Mouse (Mus musculus): ENCODE measurements around the gene Kdm2b.

The Kdm2b gene

DNA sequence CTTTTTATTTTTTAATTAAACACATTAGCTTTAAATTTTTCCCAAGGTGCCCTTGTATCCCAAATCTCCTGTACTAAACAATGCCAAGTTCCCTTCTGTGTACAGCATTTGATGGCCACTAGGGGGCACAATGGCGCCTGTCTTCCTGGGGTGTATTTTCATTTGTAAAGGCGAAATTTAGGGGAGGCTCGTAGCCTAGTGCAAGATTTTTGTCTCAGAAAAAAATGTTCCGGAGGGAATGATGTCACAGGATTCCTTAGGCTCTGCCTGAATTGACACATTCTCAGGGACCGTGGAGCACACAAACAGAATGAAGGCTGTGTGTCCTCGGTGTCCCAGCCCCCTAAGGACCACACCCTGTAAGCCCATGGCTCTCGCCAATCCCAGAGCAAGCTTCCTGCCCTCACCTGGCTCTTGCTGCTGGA, 64.1 kb downstream of the Kdm2b start:
- peak; percentile 64 to 68 for DNase-seq

DNA sequence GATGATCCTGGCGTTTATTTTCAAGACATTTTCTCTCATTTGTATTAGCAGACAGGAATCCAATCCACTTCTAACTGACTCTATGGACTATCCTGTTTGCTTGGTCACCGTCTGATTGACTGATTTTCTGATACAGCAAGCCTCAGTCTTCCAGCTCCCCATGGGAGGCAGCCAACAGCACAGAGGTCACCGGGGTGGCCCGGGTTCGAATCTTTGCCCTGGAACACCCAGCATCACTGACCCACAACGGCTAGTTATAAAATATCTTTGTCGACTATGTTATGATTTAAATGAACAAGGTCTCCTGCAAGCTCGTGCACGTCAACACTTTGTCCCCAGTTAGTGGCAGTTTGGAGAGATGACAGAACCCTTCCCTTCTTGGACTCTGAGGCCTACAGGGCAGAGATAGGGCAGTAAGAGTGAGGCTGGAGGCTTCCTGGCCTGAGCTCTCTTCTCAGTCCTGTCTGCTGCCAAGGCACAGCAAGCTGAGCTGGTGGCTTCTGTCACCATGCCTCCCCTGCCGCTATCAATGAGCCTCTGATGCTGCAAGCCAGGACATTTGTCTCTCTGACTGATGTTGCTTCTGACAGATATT, 65.7 kb downstream of the Kdm2b start:
- DNase-seq, result no peak

DNA sequence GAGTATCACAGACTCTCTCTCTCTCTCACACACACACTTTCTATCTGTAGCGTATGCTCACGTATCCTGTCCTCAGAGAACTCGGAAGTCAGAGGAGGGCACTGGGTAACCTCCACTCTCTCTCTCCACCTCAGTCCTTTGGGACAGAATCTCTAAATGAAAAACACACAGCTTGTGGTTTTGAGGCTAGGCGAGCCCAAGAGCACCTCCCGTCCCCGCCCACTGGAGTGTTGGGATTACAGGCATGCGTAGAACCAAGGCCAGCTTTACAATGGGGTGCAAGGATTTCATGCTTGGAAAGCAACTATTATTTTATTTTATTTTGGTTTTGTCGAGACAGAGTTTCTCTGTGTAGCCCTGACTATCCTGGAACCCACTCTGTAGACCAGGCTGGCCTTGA, 67.7 kb downstream of the Kdm2b start:
- no peak for DNase-seq

DNA sequence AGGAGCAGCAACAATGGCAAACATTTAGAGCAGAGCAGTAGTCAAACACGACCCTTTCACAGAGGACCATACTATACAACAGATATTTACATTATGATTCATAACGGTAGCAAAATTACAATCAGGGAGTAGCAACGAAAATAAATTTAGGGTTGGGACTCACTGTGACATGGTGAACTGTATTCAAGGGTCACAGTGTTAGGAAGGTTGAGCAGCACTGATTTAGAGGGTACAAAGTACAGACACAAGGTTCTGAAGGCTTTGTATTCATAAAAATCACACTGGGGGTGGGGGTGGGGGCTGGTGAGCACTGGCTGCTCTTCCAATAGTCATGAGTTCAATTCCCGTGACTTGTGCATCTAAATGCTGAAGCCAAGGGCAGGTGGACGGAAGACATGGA, 69.1 kb downstream of the Kdm2b start:
- no peak for DNase-seq

DNA sequence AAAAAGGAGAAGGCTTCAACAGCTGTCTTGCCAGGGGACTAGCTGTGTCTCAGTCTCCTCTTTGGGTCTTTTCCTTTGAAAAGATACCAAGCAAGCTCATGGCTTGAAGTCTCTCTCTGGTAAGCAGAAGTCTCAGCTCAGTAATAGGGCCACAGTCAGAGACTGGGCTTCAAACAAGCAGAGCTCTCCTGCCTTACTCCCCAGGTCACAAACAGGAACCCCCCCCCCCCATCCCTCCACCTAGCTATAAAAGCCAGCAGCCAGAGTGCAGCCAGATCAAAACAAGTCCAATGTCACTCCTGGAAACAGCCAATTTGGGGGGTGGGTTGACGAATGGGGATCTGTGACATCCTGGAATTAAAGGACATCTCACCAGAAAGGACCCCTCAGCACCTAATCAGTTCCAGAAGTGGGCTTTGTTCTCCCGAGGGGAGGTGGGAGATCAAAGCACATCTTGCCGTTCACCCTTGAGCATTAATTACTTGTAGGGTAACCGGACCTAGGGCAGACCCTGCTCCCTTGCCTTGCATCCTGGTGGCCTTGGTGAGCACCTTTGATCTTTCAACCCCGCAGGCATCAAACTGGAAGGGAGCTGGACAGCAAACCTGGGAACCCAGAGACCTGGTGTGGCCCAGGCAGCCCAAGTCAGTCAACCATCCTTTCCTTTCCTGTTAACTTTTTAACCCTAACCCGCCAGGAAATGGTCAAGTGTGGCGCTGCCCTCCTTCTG, 71.5 kb downstream of the Kdm2b start:
- DNase-seq, result no peak

DNA sequence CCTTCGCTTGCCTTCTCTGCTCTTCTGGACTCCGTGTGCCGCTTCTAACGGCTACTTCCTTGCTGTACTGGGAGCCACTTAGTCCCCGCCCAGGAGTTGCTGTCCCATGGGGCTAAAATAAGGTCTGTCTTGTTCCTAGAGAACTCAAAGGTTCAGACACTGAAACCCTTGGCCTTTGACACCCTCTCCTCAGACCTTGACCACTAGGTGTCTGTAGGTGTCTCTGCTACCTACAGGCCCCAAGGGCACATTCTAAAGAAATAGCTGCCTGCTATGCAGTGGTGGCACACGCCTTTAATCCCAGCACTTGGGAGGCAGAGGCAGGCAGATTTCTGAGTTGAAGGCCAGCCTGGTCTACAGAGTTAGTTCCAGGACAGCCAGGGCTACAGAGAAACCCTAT, 73.5 kb downstream of the Kdm2b start:
- no peak for DNase-seq

DNA sequence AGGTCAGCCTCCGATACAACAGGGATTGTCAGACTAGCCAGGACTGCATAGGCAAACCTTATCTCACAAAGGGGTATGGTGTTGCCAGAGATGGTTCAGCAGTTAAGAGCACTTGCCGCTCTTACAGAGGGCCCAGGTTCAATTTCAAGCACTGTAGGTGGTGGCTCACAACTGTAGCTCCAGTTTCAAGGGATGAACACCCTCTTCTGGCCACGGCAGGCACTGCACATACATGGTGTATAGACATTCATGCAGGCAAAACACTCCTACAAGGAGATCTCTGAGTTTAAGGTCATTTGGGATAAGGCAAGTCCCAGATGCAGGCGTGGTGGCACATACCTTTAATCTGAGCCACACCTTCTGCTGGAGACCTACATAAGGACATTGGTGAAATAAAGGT, 76.8 kb downstream of the Kdm2b start:
- DNase-seq, result no peak

DNA sequence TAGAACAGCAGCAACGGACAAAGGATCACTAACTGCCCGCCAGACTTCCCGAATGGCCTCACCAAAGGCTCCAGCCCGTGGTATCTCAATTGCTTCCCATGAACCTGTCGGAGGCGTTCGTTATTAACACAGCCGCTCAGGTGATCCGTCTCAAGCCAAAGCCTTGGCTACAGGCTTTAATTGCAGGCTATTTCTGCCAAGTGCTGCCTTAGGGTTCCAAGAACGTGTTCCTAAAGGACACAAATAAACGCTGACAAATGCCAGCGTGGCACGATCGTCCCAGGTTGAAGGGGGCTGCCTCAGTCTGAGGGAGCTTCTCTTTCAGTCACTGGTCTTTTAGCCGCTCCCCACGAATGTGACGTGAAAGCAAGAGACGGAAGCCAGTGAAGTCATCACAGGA, 80.1 kb downstream of the Kdm2b start:
- DNase-seq, result no peak

DNA sequence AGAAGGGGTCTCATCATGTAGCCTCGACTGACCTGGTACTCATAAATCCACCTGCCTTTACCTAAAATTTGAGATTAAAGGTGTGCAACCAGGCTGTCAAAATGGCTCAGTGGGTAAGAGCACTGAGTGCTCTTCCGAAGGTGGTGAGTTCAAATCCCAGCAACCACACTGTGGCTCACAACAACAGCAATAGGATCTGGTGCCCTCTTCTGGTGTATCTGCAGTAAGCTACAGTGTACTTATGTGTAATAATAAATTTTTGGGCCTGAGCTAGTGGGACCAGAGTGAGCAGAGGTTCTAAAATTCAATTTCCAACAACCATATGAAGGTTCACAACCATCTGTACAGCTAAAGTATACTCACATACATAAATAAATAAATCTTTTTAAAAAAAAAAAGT, 81.6 kb downstream of the Kdm2b start:
- DNase-seq, result no peak

DNA sequence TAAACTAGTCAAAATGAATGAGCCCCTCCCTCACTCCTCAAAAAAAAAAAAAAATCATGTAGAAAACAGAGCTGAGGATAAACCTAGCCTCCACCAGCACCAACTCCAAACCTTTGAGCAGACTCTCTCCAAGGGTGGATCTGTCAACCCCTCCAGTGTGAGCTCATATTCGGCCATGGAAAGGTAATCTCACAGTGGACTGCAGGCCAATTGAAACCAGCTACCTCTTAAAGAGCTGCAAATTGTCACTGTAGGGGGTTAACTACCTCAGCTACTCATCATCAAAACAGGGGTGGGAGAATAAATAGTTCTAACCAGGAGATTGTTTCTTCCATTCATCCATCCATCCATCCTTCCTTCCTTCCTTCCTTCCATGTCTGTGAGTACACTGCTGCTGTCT, 82.4 kb downstream of the Kdm2b start:
- no peak for DNase-seq

DNA sequence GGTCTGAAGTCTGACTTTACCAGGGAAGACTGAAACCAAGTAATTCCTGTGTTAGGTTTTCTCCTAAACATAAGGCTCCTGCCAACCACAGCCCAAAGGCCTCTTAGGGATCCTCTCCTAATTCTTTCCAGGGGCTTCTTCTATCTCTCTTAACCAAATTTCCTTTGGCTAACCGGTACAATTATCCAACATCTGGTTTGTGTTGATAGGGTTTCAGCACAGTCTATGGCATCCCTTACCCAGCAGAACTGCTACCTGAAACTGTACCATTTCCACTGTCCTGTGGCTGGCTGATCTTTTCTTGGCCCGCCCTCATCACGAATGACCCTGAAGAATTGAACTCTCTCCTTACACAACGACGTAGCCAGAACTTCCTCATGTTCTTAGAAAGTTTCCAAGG, 86.5 kb downstream of the Kdm2b start:
- DNase-seq, result no peak

DNA sequence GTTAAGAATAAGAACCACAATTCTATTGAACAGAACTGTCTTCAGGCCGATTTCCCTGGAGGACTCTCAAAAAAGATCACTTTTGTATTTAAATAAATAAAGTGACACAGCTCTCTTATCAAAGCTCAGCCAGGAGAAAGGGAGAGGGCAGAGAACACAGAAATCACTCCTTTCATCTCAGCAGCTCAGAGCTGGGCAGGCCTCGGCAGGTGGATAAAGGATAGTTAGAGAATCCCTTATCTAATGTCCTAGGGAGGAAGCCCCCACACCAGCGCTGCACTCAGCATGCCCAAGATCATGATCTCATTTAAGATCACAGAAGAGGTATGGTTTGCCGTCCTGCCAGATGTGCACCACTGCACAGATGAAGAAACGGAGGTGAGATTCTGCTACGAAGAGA, 87.4 kb downstream of the Kdm2b start:
- no peak for DNase-seq

DNA sequence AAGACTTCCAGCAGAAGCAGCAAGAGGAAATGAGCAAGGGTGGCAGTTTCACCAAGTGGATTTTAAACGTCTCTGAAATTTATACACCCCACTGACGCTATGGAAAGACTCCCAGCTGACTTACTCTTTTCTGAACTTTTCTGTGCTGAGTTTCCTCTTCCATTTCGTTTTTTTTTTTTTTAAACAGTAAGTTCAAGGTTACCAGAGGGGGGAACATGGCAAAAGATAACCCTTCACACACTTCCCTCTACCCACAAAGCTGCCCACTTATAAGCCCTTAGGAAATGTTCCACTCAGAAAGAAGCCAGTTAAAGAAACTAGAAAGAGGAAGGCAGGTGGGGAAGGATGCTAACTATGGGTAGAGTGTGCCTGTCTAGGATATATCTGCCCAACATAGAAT, 88.0 kb downstream of the Kdm2b start:
- DNase-seq, result no peak

DNA sequence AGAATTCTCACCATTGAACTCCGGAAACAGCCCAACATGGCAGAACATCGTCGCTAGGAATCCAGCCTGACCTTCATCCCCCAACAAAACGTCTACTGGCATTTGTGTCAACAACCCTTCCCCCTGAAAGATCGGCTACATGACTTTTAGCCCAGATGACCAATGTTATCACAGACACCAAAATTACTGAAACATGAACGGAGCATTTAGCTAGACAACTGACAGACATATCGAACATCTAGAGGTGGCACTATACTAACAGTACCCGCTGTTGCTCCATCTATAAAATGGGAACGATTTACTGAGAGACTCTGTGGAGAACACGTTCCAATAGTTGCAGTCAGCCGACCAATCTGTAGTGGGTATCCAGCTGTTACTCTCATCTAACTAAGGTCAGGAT, 88.4 kb downstream of the Kdm2b start:
- no peak for DNase-seq

DNA sequence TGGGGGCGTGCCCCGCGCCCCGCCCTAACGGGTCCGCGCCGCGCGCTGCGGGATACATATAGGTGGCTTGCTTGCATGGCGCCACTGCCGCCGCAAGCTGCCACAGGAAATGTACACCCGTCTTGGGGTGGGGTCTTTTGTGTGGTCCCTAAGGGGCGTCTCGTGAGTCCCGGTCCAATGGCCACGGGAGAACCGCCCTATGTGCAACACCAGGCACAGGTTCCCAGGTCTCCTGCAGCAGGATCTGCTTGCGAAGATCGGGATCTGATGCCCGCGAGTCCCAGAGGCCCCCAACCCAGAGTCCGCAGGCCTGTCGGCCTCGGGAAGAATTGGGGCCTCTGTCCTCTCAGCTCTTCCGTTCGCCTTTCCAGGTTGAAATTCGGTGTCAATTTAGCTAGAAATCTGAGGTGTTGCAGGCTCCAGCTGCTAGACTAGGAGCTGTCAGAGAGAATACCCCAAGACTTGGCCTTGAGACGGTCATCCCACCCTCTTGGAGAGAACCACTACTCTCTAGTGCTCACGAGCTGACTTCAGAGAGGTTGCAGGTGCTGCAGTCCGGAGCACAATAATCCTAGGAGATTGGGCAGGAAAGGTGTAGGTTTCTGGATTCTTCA, 89.0 kb downstream of the Kdm2b start:
- no peak for DNase-seq

DNA sequence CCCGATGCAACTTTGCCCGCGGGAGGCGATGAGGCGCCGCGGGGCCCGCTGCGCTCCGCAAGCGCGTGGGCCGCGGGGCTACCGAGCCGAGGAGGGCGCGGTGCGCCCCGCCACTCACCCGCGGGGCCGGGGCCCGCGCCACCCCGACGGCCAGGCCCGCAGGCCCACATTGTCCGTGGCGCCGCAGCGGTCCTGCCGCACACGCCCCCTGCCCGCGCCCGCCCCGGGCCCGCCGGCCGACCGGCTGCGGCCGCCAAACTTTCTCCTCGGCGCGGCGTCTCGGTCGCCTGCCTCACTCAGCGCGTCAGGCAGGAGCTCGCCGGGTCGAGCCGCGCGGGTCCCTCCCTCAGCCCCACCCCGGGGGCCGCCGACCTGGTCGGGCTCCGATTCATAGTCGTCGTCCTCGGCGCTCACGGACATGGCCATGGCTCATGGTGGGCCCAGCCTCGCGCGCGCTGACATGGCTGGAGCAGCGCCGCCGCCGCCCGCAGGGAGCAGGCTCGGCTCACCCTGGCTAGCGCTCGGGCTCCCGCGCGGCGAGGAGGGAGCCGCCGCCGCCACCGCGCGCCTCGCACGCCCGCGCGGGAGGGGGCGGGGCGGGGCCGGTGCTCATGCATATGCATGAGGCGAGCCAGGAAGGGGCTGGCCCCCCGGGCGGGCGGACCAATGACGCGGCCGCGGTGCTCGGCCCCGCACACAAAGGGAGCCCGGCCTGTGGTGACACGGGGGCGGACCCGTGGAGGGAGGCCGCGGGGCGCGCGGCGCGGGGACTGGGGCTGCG, 89.7 kb downstream of the Kdm2b start:
- DNase-seq, result peak; percentile 89 to 94

DNA sequence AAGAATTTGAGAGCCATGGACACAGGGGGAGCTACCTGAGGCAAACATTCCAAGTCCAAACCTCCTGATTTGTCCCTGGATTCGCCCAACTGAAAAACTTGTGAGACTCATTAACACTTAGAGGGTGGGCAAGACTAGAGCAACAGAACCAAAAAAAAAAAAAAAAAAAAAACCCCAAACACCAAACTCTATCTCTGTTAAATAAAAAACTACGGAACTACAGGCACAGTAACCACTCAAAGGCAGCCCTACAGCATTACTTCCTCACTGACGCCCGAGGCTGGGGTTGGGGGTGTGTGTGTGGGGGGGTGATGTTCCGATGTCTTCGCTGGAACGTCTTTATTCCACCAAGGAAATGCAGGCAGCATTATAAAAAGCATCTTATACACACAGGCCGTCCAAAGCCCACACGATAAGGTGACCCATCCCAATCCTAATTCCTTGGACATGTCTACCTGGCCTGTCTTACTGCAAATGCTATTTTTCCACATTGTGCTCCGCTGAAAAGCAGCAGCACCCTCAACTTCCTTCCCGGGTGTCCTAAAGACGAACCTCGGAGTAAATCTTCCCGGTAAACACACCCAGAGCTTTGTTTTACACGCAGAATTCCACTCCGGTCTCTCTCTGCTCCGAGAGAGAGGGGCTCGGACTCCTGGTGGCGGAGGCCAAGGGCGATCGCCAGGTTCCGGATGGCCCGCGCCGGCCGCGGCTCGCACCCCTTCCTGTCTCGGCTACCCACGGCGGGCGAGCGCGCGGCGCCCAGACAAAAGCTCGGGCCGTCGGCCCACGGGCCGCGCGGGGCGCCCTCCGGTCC, 90.5 kb downstream of the Kdm2b start:
- DNase-seq, result peak in 1 of 2 experiments; percentile 17

DNA sequence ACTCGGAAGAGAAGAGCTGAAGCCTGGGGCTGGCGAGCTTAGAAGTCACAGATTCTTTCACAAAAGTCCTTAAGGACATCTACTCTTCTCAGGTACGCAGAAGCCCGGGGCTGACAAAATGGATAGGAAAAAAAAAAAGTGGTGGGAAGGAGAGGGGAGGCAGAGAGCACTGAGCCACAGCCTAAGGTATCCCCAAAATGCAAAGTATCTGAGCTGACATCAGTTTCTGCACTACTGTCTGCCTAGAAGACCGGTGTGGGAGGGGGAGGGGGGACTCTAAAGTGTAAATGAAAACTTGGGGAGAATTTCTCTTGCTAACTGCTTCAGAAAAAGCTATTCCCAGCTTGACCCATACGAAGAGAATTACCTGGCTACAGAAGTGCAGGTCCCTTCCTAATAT, 91.5 kb downstream of the Kdm2b start:
- DNase-seq, result no peak

DNA sequence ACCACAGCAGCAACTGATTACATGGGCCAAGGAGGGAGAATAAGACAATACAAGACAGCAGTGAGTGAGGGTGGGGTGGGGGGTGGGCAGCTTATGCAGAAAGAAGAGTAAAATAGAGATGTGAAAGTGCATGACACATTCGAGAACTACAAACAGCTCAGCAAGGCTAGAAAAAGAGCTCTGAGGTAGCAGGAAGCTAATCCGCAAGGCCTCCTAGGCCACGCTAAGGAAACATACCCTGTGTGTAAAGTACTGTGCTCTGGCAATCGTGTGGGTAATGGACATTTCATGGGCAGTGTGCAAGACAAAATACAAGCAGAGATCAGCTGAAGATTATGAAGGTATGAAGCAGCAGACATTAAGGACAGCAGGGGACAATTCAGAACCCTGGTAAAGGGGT, 94.8 kb downstream of the Kdm2b start:
- DNase-seq, result no peak

DNA sequence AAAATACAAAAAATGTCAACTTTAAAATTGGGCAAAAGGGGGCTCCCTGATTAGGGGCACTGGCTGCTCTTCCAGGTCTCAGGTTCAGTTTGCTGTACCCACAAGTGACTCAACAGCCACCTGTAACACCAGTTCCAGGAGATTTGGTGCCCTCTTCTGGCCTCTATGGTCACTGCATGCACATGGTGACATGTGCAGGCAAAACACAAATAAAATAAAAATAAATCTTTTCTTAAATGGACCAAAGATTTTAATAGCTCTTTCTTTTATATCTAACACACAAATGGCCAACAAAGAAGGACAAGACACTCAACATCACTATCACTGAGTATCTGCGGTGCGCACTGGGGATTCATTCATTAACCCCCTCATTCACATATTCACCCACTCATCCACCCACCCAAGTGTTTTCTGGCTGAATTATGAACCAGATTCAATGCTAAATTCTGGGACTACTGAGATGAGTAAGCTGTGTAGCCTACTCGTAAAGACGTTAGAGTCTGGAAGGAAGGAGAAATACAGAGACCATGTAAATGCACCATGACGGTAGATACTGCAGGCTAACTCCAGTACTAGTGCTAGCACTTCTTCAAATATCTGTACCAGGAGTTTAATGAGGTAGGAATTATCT, 95.5 kb downstream of the Kdm2b start:
- peak; percentile 37 to 58 for DNase-seq

DNA sequence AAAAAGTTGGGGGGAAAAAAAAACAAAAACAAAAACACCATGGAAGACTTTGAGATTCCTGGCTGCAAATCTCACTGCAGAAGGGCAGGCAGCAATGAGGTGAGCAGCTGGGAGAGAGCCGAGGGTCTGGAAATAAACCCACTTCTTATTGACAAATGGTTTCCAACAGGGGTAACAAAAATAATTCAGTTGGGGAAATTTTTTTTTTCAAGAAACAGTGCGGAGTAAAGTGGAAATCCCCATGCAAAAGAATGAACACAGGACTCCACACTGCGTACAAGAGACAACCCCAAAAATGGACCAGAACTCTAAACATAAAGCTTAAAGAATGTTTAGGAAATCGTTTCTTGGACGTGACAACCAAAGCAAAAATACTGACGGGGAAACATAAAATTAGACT, 96.4 kb downstream of the Kdm2b start:
- DNase-seq, result no peak

DNA sequence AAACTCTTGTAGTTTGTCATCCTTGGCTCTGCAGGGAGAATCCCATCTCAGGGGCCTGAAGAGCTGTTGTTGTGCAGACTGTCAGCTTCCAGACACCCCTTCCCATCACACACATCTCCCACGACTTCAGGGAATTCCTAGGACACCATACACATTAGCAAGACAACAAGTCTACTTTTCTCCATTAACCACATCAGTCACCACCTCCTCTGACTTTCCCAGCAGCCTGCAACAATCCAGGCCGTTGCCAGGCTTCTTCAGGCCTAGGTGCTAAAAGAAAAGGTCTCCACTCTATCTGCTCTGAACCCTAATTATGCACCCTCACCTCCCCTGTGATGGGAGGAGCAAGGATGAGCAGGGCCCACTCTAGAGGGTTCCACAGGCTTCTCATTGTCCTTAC, 99.2 kb downstream of the Kdm2b start:
- DNase-seq, result no peak

All from lung, adult 18-20 months (tissue).